Mouse (Mus musculus) CH12.LX (cell line): ENCODE measurements around the gene Atox1. TPM values are rescaled to one million over a fixed set of nuclear protein-coding genes. Genes with fewer than 3 reads are reported as not detected.

ENCODE experiments used
- DNase-seq: peaks from one replicate; pipeline ENCODE4 v3.0.0-alpha.2; 2013; ENCODE audit errors: extremely low read depth
- H3K27ac ChIP-seq: 2 replicates; pipeline ENCODE4 v1.5.1; 2012; ENCODE audit warnings: low read depth, mild to moderate bottlenecking, control low read depth, moderate library complexity; ENCODE audit not compliant: insufficient read depth
- H3K27me3 ChIP-seq: replicated peaks from 2 replicates; pipeline ENCODE3; 2012; ENCODE audit warnings: inconsistent platforms
- H3K36me3 ChIP-seq, 2 experiments: replicated peaks in 1 of 2; 2 replicates each; pipeline versions ENCODE3 to v1.6.1; 2012; ENCODE audit warnings: inconsistent platforms in 1 of 2, low read length in 1 of 2, mild to moderate bottlenecking in 1 of 2, mixed read lengths in 1 of 2, moderate library complexity in 1 of 2; ENCODE audit not compliant: control insufficient read depth in 1 of 2, insufficient read depth in 1 of 2
- H3K4me1 ChIP-seq, 2 experiments: 2 replicates each; pipeline ENCODE4 v1.6.1; 2012; ENCODE audit warnings: inconsistent platforms in 1 of 2, moderate library complexity in 1 of 2; ENCODE audit not compliant: insufficient read depth in 2 of 2, control insufficient read depth in 1 of 2
- H3K4me2 ChIP-seq: 2 replicates; pipeline ENCODE4 v1.6.1; 2012; ENCODE audit warnings: low read depth, mild to moderate bottlenecking, control low read depth; ENCODE audit not compliant: poor library complexity, insufficient read depth, severe bottlenecking
- H3K4me3 ChIP-seq, 3 experiments: fragments of 150-350 bp in 1 of 3; sonication (generic) in 1 of 3; replicated peaks in 1 of 3; 2 replicates each; pipeline versions ENCODE3 to v1.5.1; 2011 to 2012; ENCODE audit warnings: low read depth in 2 of 3, low read length in 2 of 3, mild to moderate bottlenecking in 2 of 3, moderate library complexity in 2 of 3, control low read depth in 1 of 3, improper control_type of control experiment in 1 of 3, inconsistent platforms in 1 of 3, mixed read lengths in 1 of 3; ENCODE audit not compliant: poor library complexity in 1 of 3
- H3K79me2 ChIP-seq: replicated peaks from 2 replicates; pipeline ENCODE4 v1.6.1; 2012; ENCODE audit warnings: mild to moderate bottlenecking, moderate library complexity; ENCODE audit not compliant: control insufficient read depth, poor library complexity, insufficient read depth, severe bottlenecking; ENCODE audit errors: extremely low read depth
- H3K9ac ChIP-seq: 2 replicates; pipeline ENCODE4 v1.6.1; 2012; ENCODE audit warnings: low read depth, mild to moderate bottlenecking, control low read depth, moderate library complexity; ENCODE audit not compliant: insufficient read depth
- H3K9me3 ChIP-seq: replicated peaks from 2 replicates; pipeline ENCODE3; 2012; ENCODE audit warnings: low read length, inconsistent platforms, mixed read lengths
- BHLHE40 ChIP-seq: IDR thresholded peaks from 2 replicates; pipeline ENCODE4 v1.6.1; 2011; ENCODE audit warnings: mild to moderate bottlenecking, low read depth, low read length, improper control_type of control experiment
- CHD2 ChIP-seq: IDR thresholded peaks from 2 replicates; pipeline ENCODE4 v1.6.1; 2011; ENCODE audit warnings: low read length, improper control_type of control experiment
- CTCF ChIP-seq, 2 experiments: IDR thresholded peaks in 1 of 2; conservative IDR thresholded peaks in 1 of 2; 2 replicates each; pipeline ENCODE4 v1.5.1; 2011 to 2012; ENCODE audit warnings: low read depth in 2 of 2, low read length in 2 of 2, improper control_type of control experiment in 1 of 2, inconsistent platforms in 1 of 2, mild to moderate bottlenecking in 1 of 2, moderate library complexity in 1 of 2
- EP300 ChIP-seq: IDR thresholded peaks from 2 replicates; pipeline ENCODE4 v1.6.1; 2011; ENCODE audit warnings: low read length, improper control_type of control experiment
- ETS1 ChIP-seq: conservative IDR thresholded peaks from 2 replicates; pipeline ENCODE4 v1.6.1; 2012; ENCODE audit warnings: low read depth, mild to moderate bottlenecking, inconsistent platforms, low read length, improper control_type of control experiment, moderate library complexity
- GABPA ChIP-seq: IDR thresholded peaks from 2 replicates; pipeline ENCODE4 v1.6.1; 2012; ENCODE audit warnings: low read depth, low read length, improper control_type of control experiment, inconsistent platforms; ENCODE audit not compliant: insufficient replicate concordance
- JUN ChIP-seq: IDR thresholded peaks from 2 replicates; pipeline ENCODE4 v1.6.1; 2011; ENCODE audit warnings: low read depth, mild to moderate bottlenecking, low read length, improper control_type of control experiment, moderate library complexity; ENCODE audit not compliant: insufficient read depth
- KAT2A ChIP-seq: IDR thresholded peaks from 2 replicates; pipeline ENCODE4 v1.6.1; 2012; ENCODE audit warnings: low read length, improper control_type of control experiment, inconsistent platforms; ENCODE audit not compliant: insufficient replicate concordance
- MAX ChIP-seq: IDR thresholded peaks from 2 replicates; pipeline ENCODE4 v1.6.1; 2011; ENCODE audit warnings: low read length, improper control_type of control experiment
- MAZ ChIP-seq: IDR thresholded peaks from 2 replicates; pipeline ENCODE4 v1.6.1; 2012; ENCODE audit warnings: low read depth, mild to moderate bottlenecking, inconsistent platforms, low read length, improper control_type of control experiment, moderate library complexity
- MEF2A ChIP-seq: IDR thresholded peaks from 2 replicates; pipeline ENCODE4 v1.6.1; 2014; ENCODE audit warnings: low read depth, mild to moderate bottlenecking, inconsistent platforms, low read length, improper control_type of control experiment, borderline replicate concordance
- NELFE ChIP-seq: IDR thresholded peaks from 2 replicates; pipeline ENCODE4 v1.6.1; 2011; ENCODE audit warnings: low read depth, low read length, improper control_type of control experiment
- NRF1 ChIP-seq: IDR thresholded peaks from 2 replicates; pipeline ENCODE4 v1.6.1; 2014; ENCODE audit warnings: low read depth, mild to moderate bottlenecking, inconsistent platforms, low read length, improper control_type of control experiment, moderate library complexity
- POLR2A ChIP-seq: IDR thresholded peaks from 2 replicates; pipeline ENCODE4 v1.6.1; 2011; ENCODE audit warnings: low read depth, mild to moderate bottlenecking, improper control_type of control experiment, low read length
- RAD21 ChIP-seq: IDR thresholded peaks from 2 replicates; pipeline ENCODE4 v1.6.1; 2011; ENCODE audit warnings: low read depth, mild to moderate bottlenecking, low read length, improper control_type of control experiment, moderate library complexity
- SIN3A ChIP-seq: IDR thresholded peaks from 2 replicates; pipeline ENCODE4 v1.6.1; 2012; ENCODE audit warnings: low read length, improper control_type of control experiment, inconsistent platforms
- SMC3 ChIP-seq: IDR thresholded peaks from 2 replicates; pipeline ENCODE4 v1.6.1; 2011; ENCODE audit warnings: low read depth, low read length, improper control_type of control experiment
- TBP ChIP-seq: conservative IDR thresholded peaks from 2 replicates; pipeline ENCODE4 v1.6.1; 2011; ENCODE audit warnings: low read depth, low read length, improper control_type of control experiment
- TCF12 ChIP-seq: IDR thresholded peaks from 2 replicates; pipeline ENCODE4 v1.6.1; 2014; ENCODE audit warnings: low read depth, mild to moderate bottlenecking, inconsistent platforms, low read length, improper control_type of control experiment
- USF1 ChIP-seq: IDR thresholded peaks from 2 replicates; pipeline ENCODE4 v1.6.1; 2014; ENCODE audit warnings: low read depth, mild to moderate bottlenecking, inconsistent platforms, low read length, improper control_type of control experiment
- USF2 ChIP-seq: conservative IDR thresholded peaks from 2 replicates; pipeline ENCODE4 v1.6.1; 2011; ENCODE audit warnings: low read depth, low read length, improper control_type of control experiment
- ZNF384 ChIP-seq: IDR thresholded peaks from 2 replicates; pipeline ENCODE4 v1.6.1; 2012; ENCODE audit warnings: low read depth, low read length, improper control_type of control experiment, inconsistent platforms
- dilution Hi-C: fragments of 300-500 bp; cut with MboI; formaldehyde crosslinking; loops from 2 replicates; pipeline ENCODE4 v1.14.3; 2020; ENCODE audit warnings: low sequenced_read_pairs; ENCODE audit not compliant: extremely low pct_unique_long_range_greater_than_20kb, extremely low pct_ligation_motif_present
- in situ Hi-C: fragments of 300-500 bp; cut with MboI; formaldehyde crosslinking; loops from 3 replicates; pipeline ENCODE4 v1.14.3; 2019; ENCODE audit warnings: low sequenced_read_pairs, low pct_ligation_motif_present, low pct_unique_long_range_greater_than_20kb, mixed read lengths
- polyA plus RNA-seq: library from polyadenylated mRNA; unstranded; fragments of >175 nt; gene quantifications from 2 replicates; pipeline ENCODE4 v1.2.1, GENCODE M21; 2012; ENCODE audit warnings: low read depth; ENCODE audit not compliant: insufficient read length
- total RNA-seq, 2 experiments: library from RNA; depleted of rRNA; stranded (reverse); fragments of 300-350 nt in 1 of 2; fragments of >200 nt in 1 of 2; gene quantifications; 2 replicates each; pipeline ENCODE4 v1.2.3; 2012 to 2014

Gene Atox1
- total and polyA plus RNA-seq, 3 experiments: 264 to 445 (median 398) TPM

- Histone ChIP-seq H3K9ac (no peak overlapping the region), H3K27ac (no peak overlapping the region), H3K4me3 (no peak overlapping the region), H3K27me3 (no peaks in the 10 kb centered on the region), H3K4me1 (peaks cover 6 to 25% of the 10 kb centered on the region in 2 experiments; a peak in 3 of 4 replicates), H3K79me2 (no peaks in the 10 kb centered on the region), H3K9me3 (no peaks in the 10 kb centered on the region), H3K36me3 (peaks cover 13 to 25% of the 10 kb centered on the region in 2 experiments), H3K4me2 (no peak overlapping the region)
- DNase-seq: no peak
- in situ Hi-C loops (loop anchor here (25.0 kb wide), 1 partner anchor 482 kb away; no protein-coding TSS in a partner anchor), dilution Hi-C loops (no loop called here)
- TF ChIP-seq MEF2A: no peak
- TF ChIP-seq ZNF384: no peak
- no peak for TF ChIP-seq NRF1
- TF ChIP-seq TCF12: no peak
- no peak for TF ChIP-seq USF2
- no peak for TF ChIP-seq JUN
- TF ChIP-seq SIN3A: no peak
- no peak for TF ChIP-seq EP300
- TF ChIP-seq TBP: no peak
- no peak for TF ChIP-seq ETS1
- TF ChIP-seq USF1: no peak
- TF ChIP-seq CHD2: no peak
- no peak for TF ChIP-seq RAD21
- no peak for TF ChIP-seq GABPA
- no peak for TF ChIP-seq MAX
- TF ChIP-seq SMC3: no peak
- no peak for TF ChIP-seq POLR2A
- TF ChIP-seq KAT2A: no peak
- no peak for TF ChIP-seq CTCF (conservative IDR thresholded peaks at IDR 0.05 in 1 of 2, IDR thresholded peaks at IDR 0.05 in 1 of 2; ENCODE audit: low read depth in 2 of 2, low read length in 2 of 2)
Observed at GRCm38 (mm10) chr11:55505485-55505884, 44.4 kb upstream of the Atox1 start.

- Histone ChIP-seq H3K4me2 (no peak overlapping the region), H3K9me3 (no peaks in the 10 kb centered on the region), H3K36me3 (peaks cover 35 to 46% of the 10 kb centered on the region in 2 experiments), H3K27ac (no peak overlapping the region), H3K9ac (no peak overlapping the region), H3K4me3 (no peak overlapping the region), H3K27me3 (no peaks in the 10 kb centered on the region), H3K4me1 (peaks cover 6 to 25% of the 10 kb centered on the region in 2 experiments; a peak in 3 of 4 replicates), H3K79me2 (no peaks in the 10 kb centered on the region)
- dilution Hi-C loops: no loop called here
- TF ChIP-seq MAZ (no peak), BHLHE40 (no peak), NELFE (no peak), GABPA (no peak)
- in situ Hi-C loops: loop anchor here (25.0 kb wide), 1 partner anchor 484 kb away; no protein-coding TSS in a partner anchor
- DNase-seq: no peak
Observed at GRCm38 (mm10) chr11:55502886-55503285, 41.8 kb upstream of the Atox1 start.
